Mouse (Mus musculus) erythroblast, adult 5-6 weeks (primary cell): ENCODE data around the gene Ccz1. TPM values are rescaled to one million over a fixed set of nuclear protein-coding genes. Genes with fewer than 3 reads are reported as not detected.
"Not testable (repeated sequence)": the region's sequence is repeated elsewhere in the genome, so short reads cannot be mapped to it uniquely, and the experiment has no call there.

Source experiments
- ATAC-seq: replicated peaks from 2 replicates; pipeline ENCODE4 v1.8.0; 2016; ENCODE audit warnings: moderate number of reproducible peaks, mild to moderate bottlenecking, moderate TSS enrichment, inconsistent platforms; ENCODE audit not compliant: poor library complexity, low FRiP score, severe bottlenecking
- total RNA-seq, 2 experiments: library from RNA; stranded (forward) in 1 of 2; stranded (reverse) in 1 of 2; fragments of 150-400 nt in 1 of 2; fragments of 200-764, 138-1000 nt in 1 of 2; gene quantifications; 2 replicates each; pipeline versions ENCODE4 v1.2.3 to v1.2.4; 2015 to 2017; ENCODE audit warnings: low replicate concordance in 2 of 2

Ccz1 gene
- total RNA-seq (2015; ENCODE audit: low replicate concordance) (24.9 and 37.7 TPM in 2 replicates), total RNA-seq (2017; ENCODE audit: low replicate concordance) (25.3 and 38.5 TPM in 2 replicates)

DNA sequence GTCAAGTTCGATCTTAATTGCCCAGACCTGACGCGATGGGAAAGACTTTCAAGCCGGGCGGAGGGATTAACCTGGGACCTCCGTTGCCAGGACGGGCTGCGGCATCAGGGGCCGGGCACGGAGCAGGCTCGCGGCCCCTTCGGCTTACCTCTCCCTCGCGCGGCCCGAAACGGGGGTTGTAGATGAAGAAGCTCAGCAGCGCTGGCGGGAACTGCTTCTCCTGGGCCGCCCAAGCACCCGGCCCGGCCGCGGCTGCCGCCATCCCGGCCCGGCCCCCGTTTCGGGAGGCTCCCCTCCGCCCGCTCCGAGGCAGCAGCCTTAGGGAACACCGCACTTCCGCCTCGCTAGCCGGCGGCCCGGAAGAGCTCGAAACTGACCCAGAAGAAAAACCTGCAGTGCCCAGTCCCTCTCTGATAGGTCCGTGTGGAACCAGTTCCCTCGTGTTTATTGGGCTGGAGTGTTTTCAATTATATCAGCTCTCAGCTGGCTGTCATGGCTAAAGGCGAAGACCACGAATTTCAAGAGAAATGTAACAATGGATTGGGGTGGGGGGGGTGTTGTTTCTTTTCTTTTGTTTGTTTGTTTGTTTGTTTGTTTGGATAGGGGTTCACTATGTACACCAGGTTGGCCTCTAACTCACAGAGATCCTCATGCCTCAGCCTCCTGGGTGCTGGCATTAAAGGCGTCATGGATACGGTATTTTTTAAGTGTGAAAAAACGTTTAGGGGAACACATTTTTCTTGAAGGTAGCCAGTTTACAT, at the start of gene Ccz1:
Gene Ccz1 (minus strand): TSS at position 327 of the 761 bp plus-strand sequence.
- ATAC-seq: peak; percentile 99

DNA sequence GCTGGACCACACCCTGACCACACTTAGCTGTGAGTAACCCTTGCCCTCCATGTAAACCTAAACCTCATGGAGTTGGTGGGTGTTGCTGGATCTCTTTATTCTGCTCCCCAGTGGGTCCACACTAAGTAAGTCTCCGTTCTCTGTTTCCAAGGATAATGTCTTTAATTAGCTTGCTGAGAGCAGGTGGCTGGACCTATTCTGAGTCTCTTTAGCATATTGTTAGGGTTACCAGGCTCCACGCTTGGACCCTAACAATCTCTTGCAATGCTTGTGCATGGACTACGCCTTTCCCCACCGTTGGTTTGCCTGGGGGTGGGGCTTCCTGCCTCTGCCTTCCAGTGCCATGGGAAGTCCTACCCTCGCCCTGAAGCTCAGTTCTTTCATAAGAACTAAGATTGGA, 49.4 kb upstream of the Ccz1 start:
- no peak for ATAC-seq

DNA sequence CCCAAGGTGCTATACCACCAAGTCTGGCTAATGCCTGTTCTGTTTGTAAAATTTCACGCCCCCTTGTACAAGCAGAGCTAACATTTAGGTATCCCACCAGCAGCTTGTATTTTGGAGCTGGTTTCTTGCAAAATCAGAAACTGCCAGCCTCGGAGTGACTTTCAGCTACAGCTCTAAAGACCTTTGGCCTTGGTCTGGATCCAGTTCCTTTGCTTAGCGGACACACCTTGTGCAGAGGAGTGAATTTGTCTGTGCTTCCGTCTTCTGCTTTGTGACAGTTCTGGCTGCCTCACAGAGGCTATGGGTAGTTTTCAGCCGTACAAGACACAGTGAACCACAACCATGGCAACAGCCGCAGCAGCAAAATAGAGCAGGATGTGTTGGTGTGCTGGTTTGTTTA, 39.7 kb upstream of the Ccz1 start:
- ATAC-seq: no peak

DNA sequence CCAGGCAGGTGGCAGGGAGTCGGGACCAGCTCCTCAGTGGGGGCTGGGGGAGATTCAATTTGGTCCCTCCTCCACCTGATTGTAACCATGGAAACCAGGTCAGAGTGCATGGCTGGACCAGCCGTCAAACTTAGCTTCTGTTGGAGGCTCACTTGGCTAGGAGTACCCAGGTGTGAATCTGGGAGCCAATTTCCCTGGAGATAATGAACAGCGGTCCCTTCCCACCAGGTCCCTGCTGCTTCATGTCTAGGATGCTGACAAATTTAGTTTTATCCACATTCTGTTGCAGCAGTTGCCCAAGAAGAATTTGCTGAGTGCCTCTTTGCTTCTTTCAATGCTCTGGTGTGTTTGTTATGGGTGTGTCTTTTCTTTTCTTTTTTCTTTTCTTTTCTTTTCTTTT, 38.8 kb upstream of the Ccz1 start:
- ATAC-seq: no peak

DNA sequence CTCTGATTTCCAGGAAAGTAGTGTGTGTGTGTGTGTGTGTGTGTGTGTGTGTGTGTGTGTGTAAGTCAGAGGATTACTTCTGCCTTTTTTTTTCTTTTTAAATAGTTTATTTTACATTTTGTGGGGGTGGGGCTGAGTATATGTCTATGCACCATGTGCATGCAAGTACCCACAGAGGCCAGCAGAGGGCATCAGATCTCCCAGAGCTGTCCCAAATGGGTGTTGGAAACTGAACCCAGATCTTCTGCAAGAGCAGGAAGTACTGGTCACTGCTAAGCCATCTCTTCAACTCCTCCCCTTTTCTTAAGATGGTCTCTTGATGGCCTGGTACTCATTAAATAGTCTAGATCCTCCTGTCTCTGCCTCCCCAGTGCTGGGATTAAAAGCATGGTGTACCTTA, 36.6 kb upstream of the Ccz1 start:
- peak; percentile 77 for ATAC-seq

DNA sequence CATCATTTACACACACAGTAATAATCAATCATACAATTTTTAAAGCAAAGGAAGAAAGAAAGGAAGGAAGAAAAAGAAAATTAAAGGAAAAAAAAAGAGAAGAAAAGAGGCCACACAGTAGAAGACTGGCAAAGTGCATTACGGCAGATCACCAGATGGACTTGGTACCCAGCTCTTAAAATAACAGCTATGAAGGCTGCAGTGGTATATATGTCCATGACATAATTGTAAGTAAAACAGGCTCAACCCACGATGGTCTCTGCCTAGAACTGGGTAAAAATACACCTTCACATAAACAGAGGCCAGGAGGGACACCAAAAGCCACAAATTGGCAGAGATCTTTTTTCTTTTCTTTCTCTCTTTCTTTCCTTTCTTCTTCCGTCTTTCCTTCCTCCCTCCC, 35.2 kb upstream of the Ccz1 start:
- ATAC-seq: no peak

DNA sequence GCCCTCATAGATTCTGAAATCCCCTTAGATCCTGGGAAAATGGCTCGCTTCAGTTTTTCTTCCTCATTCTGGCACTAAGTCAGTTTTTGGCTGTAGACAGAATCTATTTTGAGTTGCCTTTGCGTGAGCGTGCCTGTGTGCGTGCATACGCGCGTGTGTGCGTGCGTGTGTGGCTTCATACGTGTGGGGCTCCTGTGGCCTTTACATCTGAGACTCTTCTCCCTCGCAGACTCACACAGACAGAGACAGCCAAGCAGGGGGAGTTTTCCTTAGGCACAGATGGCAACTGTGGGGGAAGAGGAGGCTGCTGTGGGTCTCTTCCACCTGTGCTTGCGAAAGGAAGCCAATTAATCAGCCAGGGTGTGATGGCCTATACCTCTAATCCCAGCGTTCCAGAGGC, 32.6 kb upstream of the Ccz1 start:
- ATAC-seq: no peak

DNA sequence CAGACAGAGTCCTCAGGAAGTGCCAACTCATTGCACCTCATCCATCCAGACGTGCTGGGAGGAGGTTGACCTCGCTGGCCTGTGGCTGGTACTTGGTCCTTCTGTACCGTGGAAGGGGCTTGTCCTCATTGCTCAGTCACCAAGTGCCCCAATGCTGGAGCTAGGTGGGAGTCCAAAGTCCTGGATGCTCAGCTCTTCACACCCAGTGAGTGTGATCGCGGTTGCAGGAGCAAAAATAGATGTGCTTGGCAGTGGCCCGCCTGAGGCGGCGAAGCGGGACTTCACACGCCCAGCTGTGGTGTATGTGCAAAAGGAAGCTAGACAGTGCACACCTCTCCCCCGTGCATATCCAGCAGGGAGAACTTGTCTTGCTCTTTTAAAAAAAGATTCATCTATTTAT, 28.5 kb upstream of the Ccz1 start:
- ATAC-seq: no peak

DNA sequence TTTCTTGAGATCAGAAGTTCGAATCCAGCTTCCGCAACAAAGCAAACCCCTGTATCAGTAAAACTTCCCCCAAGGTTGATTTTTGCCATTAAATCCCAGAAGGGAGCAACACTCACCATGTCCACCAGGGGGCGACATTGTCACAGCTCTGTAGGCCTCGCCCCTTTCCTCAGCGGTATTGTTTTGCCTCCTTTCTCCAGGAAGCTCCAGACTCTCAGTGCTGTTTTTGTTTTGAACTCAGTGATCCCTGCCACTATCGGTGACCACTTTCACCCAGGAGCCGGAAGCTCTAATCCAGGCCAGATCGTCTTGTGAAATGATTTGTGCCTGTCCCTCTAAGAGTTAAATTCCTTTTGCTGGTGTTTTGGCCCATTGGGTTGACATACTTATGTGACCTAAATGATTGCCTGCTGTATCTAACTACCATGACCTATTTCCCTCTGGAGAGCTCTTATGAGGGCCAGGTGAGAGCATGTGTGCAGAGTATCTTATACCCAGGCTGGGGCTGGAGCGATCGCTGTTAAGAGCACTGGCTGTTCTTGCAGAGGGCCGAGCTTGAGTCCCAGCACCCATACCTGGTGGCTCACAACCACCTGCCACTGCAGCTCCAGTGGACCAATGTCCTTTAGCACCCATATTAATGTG, 26.2 kb upstream of the Ccz1 start:
- peak; percentile 80 for ATAC-seq

DNA sequence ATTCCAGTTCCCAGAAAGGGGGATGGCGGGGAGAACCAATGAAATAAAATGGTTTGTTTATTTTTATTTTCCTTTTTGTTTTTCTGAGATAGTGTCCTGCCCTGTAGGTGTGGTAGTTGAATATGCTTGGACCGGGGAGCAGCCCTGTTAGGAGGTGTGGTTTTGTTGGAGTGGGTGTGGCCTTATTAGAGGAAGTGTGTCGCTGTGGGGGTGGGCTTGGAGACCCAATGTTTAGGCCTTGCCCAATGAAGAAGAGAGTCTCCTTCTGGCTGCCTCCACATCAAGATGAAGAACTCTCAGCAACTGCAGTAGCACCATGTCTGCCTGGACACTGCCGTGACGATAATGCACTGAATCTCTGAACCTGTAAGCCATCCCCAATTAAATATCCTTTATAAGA, 25.2 kb upstream of the Ccz1 start:
- ATAC-seq: no peak

DNA sequence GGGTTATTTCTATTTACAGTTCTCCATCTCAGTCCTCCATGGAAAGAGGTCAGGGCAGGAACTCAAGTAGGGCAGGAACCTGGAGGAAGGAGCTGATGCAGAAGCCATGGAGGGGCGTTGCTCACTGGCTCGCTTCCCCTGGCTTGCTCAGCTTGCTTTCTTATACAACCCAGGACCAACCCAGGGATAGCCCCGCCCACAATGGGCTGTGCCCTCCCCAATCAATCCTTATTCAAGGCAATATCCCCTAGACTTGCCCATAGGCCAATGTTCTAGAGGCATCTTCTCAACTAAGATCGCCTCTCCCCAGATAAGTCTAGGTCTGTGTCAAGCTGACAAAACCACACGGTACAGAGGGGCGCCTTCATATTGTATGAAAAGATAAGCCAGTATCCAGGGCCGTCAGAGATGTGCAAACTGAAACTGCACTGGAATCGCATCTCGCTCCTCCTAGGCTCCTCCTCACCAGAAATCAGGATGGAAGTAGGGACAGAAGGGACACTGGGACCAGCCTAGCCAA, 24.5 kb upstream of the Ccz1 start:
- no peak for ATAC-seq

DNA sequence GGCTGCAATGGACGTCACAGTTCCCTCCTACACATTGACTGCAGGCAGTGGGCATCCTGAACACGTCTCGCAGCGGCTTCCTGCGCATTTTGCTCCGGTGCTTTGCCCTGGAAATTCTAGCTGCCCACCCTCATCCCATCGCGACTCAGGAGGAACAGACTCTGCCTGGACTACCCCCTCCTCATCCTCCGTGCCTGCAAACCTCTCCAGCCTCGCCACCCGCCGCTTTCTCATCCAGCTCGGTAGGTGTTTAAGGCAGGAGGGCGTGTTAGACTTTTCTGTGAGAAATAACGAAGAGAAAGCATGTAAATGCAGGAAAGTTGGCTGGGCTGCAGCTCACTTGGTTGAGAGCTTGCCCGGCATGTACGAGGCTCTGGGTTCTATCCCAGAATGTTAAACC, 22.3 kb upstream of the Ccz1 start:
- no peak for ATAC-seq

DNA sequence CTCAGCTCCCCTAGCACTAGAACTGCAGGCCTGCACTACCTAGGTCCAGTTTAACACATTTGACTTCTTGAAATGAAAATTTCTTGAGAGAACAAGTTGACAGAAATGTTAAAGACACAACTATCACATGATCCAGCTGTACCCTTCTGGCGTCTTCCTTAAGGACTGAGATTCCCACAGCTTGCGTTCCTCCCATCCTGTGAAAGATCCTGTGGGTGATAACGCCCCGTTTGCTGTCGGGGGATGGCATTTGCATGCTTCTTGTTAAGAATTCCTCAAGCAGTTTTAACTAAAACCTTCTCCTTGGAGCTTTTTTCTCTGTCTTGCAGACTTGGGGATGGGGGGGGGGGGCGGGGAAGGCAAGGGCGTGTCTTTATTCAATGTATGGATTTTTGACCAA, 19.9 kb upstream of the Ccz1 start:
- ATAC-seq: no peak

DNA sequence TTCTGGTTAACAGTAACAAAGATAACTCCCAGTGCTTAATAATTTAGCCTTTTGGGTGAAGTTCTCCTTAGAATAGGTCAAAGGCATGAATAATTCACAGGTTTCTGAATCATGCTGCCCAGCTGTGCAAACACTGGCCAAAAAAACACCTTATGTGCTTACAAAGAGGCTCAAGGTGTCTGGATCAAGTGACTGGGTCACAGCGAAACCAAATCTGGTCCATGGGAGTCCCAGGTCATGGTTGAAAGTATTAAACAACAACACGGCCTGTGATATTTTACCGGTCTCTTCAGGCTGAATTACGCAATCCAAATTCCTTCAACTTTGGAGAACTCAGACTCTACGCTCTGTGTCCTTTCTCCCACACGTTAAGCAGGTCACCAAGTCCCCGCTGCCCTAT, 17.8 kb upstream of the Ccz1 start:
- no peak for ATAC-seq

DNA sequence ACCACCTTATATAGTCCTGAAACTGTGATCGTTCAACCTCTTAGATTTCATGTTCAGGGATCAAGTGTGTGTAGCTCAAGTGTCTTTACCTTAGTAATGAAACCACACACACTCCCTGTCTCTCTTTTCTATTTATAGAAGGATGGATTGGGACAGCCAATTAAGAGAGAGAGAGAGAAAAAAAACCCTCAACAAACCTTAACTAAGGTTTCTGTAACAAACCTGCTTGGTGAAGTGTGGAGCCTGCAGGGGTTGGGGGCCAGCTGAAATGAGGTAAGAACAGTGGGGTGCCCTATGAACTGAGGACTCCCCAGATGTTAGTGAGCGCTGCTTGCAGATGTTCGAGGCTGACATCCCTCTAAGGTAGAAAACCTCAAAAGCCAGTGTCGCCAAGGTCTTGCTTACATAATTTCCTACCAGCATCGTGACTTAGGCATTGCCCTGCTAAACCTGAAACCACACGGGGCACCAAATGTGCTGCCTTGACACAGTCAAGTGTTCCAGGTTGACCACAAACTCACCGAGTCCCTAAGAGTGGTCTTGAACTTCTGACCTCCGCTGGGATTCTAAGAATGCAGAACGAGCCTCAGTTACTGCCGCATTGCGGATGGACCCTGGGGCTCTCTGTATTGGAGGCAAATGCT, 12.1 kb upstream of the Ccz1 start, which contains the start of gene Ocm:
Gene Ocm (minus strand): TSS at position 51 of the 644 bp plus-strand sequence.
- ATAC-seq: no peak

DNA sequence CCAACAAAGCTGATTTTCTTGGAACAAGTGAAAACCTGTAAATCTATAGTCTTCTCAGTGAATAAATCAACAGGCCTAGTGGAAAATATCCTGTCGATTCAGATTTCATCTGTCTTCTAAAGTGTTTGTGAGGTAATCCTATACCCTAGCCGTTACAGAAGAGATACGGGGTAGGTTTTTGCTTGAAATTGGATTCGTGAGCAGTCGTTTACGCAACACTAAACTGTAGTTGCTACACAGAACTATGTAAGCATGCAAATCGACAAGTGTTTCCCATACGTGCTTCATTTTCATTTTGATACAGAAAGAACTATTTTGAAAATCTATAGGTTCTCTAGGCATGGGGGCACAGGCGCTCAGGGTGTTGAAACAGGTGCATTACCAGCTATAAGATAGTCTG, 1.2 kb upstream of the Ccz1 start:
- no peak for ATAC-seq

DNA sequence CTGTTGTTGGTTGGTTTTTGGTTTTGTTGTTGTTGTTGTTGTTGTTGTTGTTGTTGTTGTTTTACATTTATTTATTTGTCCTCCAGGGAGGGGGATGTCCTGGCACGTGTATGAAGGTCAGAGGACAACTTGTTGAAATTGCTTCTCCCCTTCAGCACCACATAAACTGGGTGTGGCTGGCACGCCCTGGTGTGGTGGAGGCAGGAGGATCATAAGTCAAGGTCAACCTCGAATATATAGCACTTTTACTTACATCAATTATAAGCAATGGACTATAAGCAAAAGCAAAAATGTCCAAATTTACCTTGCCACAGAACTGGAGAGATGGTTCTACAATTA, 604 bp upstream of the Ccz1 start:
- ATAC-seq: 0 out of 2 replicates have a peak, but pooled peaks have one; percentile 50

DNA sequence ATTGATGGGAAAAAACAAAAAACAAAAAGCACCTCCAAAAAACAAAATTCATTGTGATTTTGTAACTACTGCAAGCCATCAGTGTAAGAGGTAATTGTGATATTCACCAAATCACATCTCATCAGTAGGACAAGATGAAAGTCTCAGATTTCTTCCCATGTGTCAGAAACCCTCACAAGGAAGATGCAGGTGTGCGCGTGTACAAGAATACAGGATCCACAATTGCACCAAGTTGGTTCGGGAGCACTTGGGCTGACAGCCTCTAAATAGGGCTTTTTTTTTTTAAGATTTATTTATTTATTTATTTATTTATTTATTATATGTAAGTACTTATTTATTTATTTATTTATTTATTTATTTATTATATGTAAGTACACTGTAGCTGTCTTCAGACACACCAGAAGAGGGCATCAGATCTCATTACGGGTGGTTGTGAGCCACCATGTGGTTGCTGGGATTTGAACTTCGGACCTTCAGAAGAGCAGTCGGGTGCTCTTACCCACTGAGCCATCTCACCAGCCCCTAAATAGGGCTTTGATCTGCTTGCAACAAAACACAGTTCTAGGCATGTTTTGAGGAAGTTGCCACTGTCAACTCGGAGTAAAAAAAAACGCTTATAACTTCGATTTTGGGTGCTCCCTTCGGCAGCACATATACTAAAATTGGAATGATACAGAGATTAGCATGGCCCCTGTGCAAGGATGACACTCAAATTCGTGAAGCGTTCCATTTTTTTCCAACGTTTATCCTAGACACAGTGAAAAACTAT, 1.1 kb downstream of the Ccz1 start:
- ATAC-seq: not testable (repeated sequence)

DNA sequence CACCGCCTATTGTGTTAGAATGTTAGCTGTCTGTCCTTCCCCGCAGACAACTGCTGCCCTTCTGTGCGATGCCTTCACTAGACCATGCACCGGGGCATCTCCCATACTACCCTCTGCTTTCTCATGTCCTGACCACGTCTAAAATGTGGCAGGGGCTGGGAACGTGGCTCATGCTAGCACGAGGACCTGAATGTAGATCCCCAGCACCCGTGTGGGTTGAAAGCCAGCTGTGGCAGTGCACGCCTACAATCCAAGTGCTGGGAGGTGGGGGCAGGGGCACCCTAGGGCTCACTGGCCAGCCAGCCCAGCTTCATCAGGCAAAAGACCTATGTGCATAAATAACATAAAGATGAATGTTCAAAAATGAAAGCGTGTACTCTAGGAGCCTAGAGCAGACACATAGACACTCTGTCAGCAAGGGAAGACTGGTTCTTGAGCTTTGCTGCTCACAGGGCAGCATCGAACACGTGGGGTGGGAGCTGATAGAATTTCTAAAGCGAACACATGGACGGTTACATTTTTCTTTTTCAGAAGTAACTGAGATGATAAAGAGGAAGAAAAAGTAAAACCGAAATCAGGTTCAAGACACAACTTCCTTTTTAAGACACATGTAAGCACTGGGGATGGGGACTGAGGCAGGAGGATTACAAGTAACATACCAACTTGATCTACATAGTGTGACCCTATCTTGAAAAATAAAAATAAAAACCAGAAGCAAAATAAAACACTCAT, 12.1 kb downstream of the Ccz1 start:
- no peak for ATAC-seq
